Mouse (Mus musculus) embryonic facial prominence, embryonic 15.5 days (tissue): ENCODE results near the gene Srgap1. TPM values are rescaled to one million over a fixed set of nuclear protein-coding genes. Genes with fewer than 3 reads are reported as not detected.

Experiments used
- polyA plus RNA-seq: library from polyadenylated mRNA; unstranded; fragments of >200 nt; fragmentation: Nextera tagmentation; extraction: Ambion mirVana; gene quantifications from 2 replicates; pipeline ENCODE4 v1.2.1, GENCODE M21; 2015

Gene Srgap1
- polyA plus RNA-seq, 1 experiment from 2014 or later: 13.1 TPM

Other genes with a start within 250 kb of the Srgap1 start
- gene Rxylt1, start 50.1 kb upstream of the Srgap1 start, polyA plus RNA-seq: 47.5 and 51.2 TPM in 2 replicates